Mouse (Mus musculus): Measurements from ENCODE around the gene Bik. TPM values are rescaled to one million over a fixed set of nuclear protein-coding genes. Genes with fewer than 3 reads are reported as not detected.
A peak's percentile ranks its signal among the peaks of the same experiment; 100 is the strongest.

The Bik gene
- total and polyA plus RNA-seq, 2 experiments from 2014 or later, result 37.7 to 49.6 TPM

DNA sequence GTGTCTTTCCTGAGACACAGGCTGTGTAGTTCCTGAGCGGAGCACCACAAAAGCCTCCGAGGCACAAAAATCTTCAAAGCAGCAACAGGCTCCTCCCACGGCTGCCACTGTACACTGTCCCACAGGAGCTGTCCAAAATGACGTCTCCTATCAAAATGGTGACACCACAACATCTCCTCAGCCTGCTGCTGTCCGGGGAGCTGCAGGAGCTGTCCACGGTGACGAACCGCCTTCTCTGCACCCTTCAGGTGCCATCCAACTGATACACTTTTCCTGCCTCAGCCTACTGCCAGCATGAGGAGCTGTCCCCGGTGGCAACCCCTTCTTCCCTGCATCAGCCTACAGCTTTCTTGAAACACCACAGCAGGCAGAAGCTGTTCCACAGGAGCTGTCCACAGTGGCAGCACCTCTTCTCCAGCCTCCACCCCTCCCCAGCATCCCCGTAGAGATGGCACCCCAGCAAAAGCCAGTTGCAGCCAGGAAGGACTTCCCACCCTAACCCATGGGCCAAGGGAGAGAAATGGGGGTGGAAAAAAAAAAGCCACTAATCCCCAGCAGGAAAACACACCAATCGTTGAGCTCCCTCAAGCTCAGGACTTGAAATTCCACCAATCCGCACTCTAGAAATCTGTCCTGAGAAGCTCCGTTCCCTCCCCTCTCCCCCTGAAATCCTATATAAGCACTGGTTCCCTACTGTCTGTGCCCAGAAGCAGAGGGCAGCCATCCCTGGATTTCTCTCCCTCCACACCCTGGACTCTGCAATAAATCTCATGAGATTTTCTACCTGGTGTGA, 14.0 kb upstream of the Bik start:
- ATAC-seq (ENCODE audit: insufficient read depth, low read depth), result no peak
- TF ChIP-seq EP300 (IDR thresholded peaks at IDR 0.05; ENCODE audit: low read depth), result no peak
- TF ChIP-seq CTCF (IDR thresholded peaks at IDR 0.05; ENCODE audit: low read depth), result no peak
- H3K9ac ChIP-seq (replicated peaks; ENCODE audit: low read depth, low read length), result no peak overlapping the region
- no peak overlapping the region for H3K27ac ChIP-seq (ENCODE audit: low read depth)
- no peaks in the 10 kb centered on the region for H3K4me1 ChIP-seq (ENCODE audit: control insufficient read depth, insufficient read depth)
- no peak overlapping the region for H3K4me2 ChIP-seq (ENCODE audit: low read depth, low read length)
- 60% methylated on average over 13 of the region's 13 CpGs for WGBS
- no peak overlapping the region for H3K4me3 ChIP-seq (ENCODE audit: low read depth, low read length)
- no peak for DNase-seq (ENCODE audit: low spot score)
- H3K36me3 ChIP-seq (replicated peaks; ENCODE audit: control insufficient read depth, insufficient read depth, low read length), result no peaks in the 10 kb centered on the region
- H3K9me3 ChIP-seq (replicated peaks; ENCODE audit: control insufficient read depth, low read length), result no peaks in the 10 kb centered on the region
- H3K27me3 ChIP-seq (ENCODE audit: control insufficient read depth, insufficient read depth, low read length), result no peaks in the 10 kb centered on the region

- ATAC-seq (ENCODE audit: insufficient read depth, low read depth), result no peak
- WGBS, result 66% methylated on average over 5 of the region's 5 CpGs
- H3K9ac ChIP-seq (replicated peaks; ENCODE audit: low read depth, low read length), result no peak overlapping the region
Measured at GRCm38 (mm10) chr15:83515018-83515417, 11.6 kb upstream of the Bik start.

GRCm38 (mm10) chr15:83518215-83519048, 8.2 kb upstream of the Bik start:
- ATAC-seq (ENCODE audit: insufficient read depth, low read depth) (peak; percentile 78), DNase-seq (ENCODE audit: low spot score) (peak; percentile 83)
- H3K27me3 ChIP-seq (ENCODE audit: control insufficient read depth, insufficient read depth, low read length), result no peaks in the 10 kb centered on the region
- no peaks in the 10 kb centered on the region for H3K9me3 ChIP-seq (replicated peaks; ENCODE audit: control insufficient read depth, low read length)
- no peak overlapping the region for H3K27ac ChIP-seq (ENCODE audit: low read depth)
- no peak overlapping the region for H3K4me3 ChIP-seq (ENCODE audit: low read depth, low read length)
- H3K9ac ChIP-seq (replicated peaks; ENCODE audit: low read depth, low read length), result no peak overlapping the region
- H3K4me2 ChIP-seq (ENCODE audit: low read depth, low read length), result peak overlapping the region; percentile 32; the same call in 1 of the 2 replicates
- H3K4me1 ChIP-seq (ENCODE audit: control insufficient read depth, insufficient read depth), result peaks cover 12% of the 10 kb centered on the region
- no peaks in the 10 kb centered on the region for H3K36me3 ChIP-seq (replicated peaks; ENCODE audit: control insufficient read depth, insufficient read depth, low read length)
- no peak for TF ChIP-seq EP300 (IDR thresholded peaks at IDR 0.05; ENCODE audit: low read depth)
- TF ChIP-seq CTCF (IDR thresholded peaks at IDR 0.05; ENCODE audit: low read depth), result peak; percentile 90
- WGBS, result 25% methylated on average over 20 of the region's 20 CpGs

More at GRCm38 (mm10) chr15:83515018-83515417, 11.6 kb upstream of the Bik start:
- no peaks in the 10 kb centered on the region for H3K4me1 ChIP-seq (ENCODE audit: control insufficient read depth, insufficient read depth)
- TF ChIP-seq EP300 (IDR thresholded peaks at IDR 0.05; ENCODE audit: low read depth) (no peak), CTCF (IDR thresholded peaks at IDR 0.05; ENCODE audit: low read depth) (no peak)
- H3K4me3 ChIP-seq (ENCODE audit: low read depth, low read length), result no peak overlapping the region
- DNase-seq (ENCODE audit: low spot score), result no peak
- no peaks in the 10 kb centered on the region for H3K9me3 ChIP-seq (replicated peaks; ENCODE audit: control insufficient read depth, low read length)
- no peaks in the 10 kb centered on the region for H3K27me3 ChIP-seq (ENCODE audit: control insufficient read depth, insufficient read depth, low read length)
- H3K36me3 ChIP-seq (replicated peaks; ENCODE audit: control insufficient read depth, insufficient read depth, low read length), result no peaks in the 10 kb centered on the region
- H3K4me2 ChIP-seq (ENCODE audit: low read depth, low read length), result no peak overlapping the region
- no peak overlapping the region for H3K27ac ChIP-seq (ENCODE audit: low read depth)

- TF ChIP-seq EP300 (IDR thresholded peaks at IDR 0.05; ENCODE audit: low read depth) (no peak), CTCF (IDR thresholded peaks at IDR 0.05; ENCODE audit: low read depth) (no peak)
- WGBS, result 80% methylated on average over 6 of the region's 6 CpGs
- no peaks in the 10 kb centered on the region for H3K36me3 ChIP-seq (replicated peaks; ENCODE audit: control insufficient read depth, insufficient read depth, low read length)
- H3K4me2 ChIP-seq (ENCODE audit: low read depth, low read length), result no peak overlapping the region
- H3K9ac ChIP-seq (replicated peaks; ENCODE audit: low read depth, low read length), result no peak overlapping the region
- H3K9me3 ChIP-seq (replicated peaks; ENCODE audit: control insufficient read depth, low read length), result no peaks in the 10 kb centered on the region
- no peak for DNase-seq (ENCODE audit: low spot score)
- no peak overlapping the region for H3K27ac ChIP-seq (ENCODE audit: low read depth)
- H3K4me3 ChIP-seq (ENCODE audit: low read depth, low read length), result no peak overlapping the region
- no peaks in the 10 kb centered on the region for H3K27me3 ChIP-seq (ENCODE audit: control insufficient read depth, insufficient read depth, low read length)
- no peak for ATAC-seq (ENCODE audit: insufficient read depth, low read depth)
- H3K4me1 ChIP-seq (ENCODE audit: control insufficient read depth, insufficient read depth), result peaks cover 33% of the 10 kb centered on the region
Measured at GRCm38 (mm10) chr15:83520861-83521382, 5.7 kb upstream of the Bik start.

- H3K27ac ChIP-seq (ENCODE audit: low read depth), result peak overlapping the region; percentile 97
- 2% methylated on average over 7 of the region's 7 CpGs for WGBS
- H3K27me3 ChIP-seq (ENCODE audit: control insufficient read depth, insufficient read depth, low read length), result no peaks in the 10 kb centered on the region
- DNase-seq (ENCODE audit: low spot score) (peak; percentile 81), ATAC-seq (ENCODE audit: insufficient read depth, low read depth) (peak; percentile 46)
- H3K36me3 ChIP-seq (replicated peaks; ENCODE audit: control insufficient read depth, insufficient read depth, low read length), result no peaks in the 10 kb centered on the region
- TF ChIP-seq EP300 (IDR thresholded peaks at IDR 0.05; ENCODE audit: low read depth) (no peak), CTCF (IDR thresholded peaks at IDR 0.05; ENCODE audit: low read depth) (no peak)
- 0 out of 2 replicates have a peak overlapping the region, but pooled peaks have one; percentile 19 for H3K9ac ChIP-seq (replicated peaks; ENCODE audit: low read depth, low read length)
- H3K4me2 ChIP-seq (ENCODE audit: low read depth, low read length), result 0 out of 2 replicates have a peak overlapping the region, but pooled peaks have one; percentile 93
- H3K9me3 ChIP-seq (replicated peaks; ENCODE audit: control insufficient read depth, low read length), result no peaks in the 10 kb centered on the region
- H3K4me3 ChIP-seq (ENCODE audit: low read depth, low read length), result no peak overlapping the region
- peaks cover 46% of the 10 kb centered on the region for H3K4me1 ChIP-seq (ENCODE audit: control insufficient read depth, insufficient read depth)
Measured at GRCm38 (mm10) chr15:83523196-83523595, 3.5 kb upstream of the Bik start.

Measured in heart, postnatal 0 days (tissue).